Mouse (Mus musculus): ENCODE measurements around the gene Klhl12.
"Not testable (repeated sequence)": the region's sequence is repeated elsewhere in the genome, so short reads cannot be mapped to it uniquely, and the experiment has no call there.

Gene Klhl12

DNA sequence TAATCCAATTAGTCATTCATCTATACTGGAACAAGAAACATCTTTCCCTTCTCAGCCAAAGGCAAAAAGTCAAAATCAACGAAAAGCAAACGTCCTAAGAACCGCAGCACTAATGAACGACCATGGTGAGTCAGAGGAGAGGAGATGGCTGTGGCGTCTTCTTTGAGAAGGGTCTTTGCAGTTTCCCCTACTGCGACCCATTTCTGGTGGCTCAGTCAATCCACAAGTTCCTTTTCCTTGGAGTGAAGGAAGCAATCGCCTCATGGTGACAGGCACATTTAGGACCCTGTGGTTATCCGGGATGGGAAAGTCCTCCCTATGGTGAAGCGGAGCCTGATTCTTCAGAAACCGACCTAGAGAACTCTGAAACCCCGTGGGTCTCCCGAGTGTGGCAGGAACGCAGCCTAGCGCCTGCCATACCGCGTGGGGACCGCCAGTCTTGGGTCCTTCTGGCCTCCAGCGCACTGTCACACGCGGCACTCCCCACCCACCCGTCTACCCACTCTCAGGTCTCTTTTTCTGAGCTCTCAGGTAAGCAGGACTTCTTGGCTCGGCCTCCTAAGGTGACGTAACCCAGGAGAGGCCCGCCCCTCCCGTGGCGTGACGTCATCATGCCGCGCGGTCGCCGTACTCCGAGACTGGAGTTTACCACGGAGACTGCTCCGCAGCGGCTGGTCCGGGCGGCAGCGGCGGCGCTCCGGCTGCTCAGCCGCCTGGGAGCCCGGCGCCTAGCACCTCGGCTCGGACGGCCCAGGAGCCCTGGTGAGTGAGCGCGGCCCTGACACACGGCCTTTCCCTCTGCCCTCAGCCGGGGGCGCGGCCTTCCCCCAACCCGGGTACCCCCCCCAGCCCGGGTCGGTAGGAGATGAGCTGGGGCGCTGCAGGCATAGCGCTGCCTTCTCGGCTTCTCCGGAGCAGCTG lies at the start of gene Klhl12:
Gene Klhl12, plus strand, starts transcription at position 628 of the 921 bp plus-strand sequence.
- peak; percentile 97 for DNase-seq (ENCODE audit: low read depth)

DNA sequence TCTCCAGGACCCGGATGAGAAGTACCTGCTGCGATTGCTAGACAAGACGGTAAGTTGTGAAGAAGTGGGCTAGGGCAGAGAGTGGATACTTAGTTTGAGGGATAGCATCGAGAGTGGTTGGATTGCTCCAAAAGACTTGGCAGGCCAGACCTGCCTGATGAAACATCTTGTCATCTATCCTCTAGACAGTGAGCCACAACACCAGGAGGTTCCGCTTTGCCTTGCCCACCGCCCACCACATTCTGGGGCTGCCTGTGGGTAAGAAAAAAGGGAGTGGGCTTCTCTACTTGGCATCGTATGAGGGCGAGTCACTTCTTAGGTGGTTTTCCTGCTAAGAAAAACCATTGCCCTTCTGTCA lies 48.9 kb upstream of the Klhl12 start:
- no peak for DNase-seq (ENCODE audit: low read depth)

DNA sequence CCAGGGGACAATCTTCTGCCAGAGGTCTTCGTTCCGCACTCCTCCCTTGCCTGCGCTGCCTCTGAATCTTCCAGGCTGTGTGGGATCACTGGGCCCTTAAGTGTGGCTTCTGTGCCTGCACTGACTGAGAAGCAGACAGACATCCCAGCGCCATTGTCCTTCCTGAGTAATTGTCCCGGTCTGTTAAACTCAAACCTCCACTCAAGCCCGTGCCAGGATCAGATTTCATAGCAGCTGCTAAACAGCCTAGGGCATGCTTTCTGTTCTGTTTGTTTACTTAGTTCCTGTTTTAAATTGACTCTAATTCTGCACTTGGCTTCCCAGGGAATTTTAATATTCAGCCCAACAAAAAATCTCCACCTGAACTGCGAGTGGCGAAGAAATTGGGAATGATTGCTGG lies 47.3 kb upstream of the Klhl12 start:
- no peak for DNase-seq (ENCODE audit: low read depth)

DNA sequence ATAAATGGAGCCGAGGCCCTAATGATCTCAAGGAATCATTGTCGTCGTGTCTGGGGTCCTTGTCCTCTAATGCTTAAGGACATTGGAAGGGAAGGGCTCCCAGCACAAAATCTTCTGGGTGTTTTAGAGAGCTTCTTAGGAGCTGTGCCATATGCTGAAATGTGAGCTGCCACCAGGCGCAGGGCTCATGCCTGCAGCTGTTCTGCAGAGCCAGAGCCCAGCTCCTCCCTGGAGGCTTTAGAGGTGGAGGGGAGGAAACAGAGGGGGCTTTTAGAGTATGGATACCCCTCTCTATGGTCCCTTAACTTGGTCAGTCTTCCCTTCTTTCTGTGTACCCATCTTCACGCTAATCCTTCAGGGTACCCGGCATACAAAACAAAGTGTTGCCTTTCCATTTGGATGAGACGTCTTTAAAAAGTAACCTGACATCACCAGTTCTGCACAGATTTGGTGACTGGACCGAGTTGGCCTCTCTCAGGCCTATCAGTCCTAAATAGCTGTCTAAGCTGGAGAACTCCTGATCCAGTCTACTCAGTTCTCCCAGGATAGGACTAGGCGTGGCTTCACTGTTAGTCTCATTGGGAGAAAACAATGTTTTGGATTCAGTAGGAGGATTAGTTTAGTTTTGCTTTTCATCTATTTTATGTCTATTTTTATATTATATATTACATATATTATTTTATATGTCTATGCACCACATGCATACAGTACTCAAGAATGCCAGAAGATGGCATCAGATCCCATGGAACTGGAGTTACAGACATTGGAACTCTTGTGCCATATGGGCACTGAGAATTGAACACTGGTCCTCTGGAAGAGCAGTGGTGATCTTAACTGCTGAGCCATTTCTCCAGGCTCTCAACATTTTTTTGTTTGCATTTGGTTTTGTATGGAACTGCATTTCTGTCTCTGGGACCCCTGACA lies 43.4 kb upstream of the Klhl12 start:
- no peak for DNase-seq (ENCODE audit: low read depth)

DNA sequence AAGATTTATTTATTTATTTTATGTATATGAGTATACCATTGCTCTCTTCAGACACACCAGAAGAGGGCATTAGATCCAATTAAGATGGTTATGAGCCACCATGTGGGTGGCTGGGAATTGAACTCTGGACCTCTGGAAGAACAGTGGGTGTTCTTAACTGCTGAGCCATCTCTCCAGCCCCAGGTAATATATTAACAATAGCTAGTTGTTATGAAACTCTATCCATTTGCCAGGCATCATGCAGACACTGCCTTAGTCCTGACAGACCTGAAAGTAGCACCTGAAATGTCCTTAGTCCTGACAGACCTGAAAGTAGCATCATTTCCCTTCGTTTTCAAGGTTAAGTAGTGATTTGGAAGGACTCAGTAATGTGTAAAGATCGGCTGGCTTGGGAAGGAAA lies 41.3 kb upstream of the Klhl12 start:
- DNase-seq (ENCODE audit: low read depth) = no peak

DNA sequence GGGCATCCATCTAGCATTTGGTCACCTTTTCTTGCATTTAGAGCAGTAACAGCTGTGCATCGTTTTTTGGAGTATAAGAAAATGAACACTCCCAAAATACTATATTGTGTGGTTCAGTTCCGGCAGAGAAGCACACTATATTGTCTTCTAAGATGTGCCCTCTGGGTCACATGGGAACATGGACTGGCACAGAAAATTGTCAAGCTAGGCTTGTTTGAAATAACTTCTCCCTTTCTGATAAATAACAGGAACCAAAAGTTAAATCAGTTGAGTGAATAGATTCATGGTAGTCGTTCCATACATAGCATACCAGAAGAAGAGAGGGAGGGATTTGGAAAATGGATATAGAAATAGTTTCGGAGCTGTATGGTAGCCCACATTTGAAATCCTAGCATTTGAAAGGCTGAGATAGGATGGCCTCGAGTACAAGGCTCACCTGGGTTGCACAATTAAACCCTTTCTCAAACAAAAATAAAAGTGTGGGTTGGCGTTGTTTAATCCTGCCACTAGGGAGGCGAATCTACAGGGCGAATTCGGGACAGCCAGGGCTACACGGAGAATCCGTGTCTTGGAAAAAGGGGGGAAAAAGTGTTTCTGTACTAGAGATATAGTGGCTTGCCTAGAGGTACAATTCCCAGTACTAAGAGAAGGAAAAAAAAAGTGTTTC lies 40.7 kb upstream of the Klhl12 start:
- DNase-seq (ENCODE audit: low read depth) = no peak

DNA sequence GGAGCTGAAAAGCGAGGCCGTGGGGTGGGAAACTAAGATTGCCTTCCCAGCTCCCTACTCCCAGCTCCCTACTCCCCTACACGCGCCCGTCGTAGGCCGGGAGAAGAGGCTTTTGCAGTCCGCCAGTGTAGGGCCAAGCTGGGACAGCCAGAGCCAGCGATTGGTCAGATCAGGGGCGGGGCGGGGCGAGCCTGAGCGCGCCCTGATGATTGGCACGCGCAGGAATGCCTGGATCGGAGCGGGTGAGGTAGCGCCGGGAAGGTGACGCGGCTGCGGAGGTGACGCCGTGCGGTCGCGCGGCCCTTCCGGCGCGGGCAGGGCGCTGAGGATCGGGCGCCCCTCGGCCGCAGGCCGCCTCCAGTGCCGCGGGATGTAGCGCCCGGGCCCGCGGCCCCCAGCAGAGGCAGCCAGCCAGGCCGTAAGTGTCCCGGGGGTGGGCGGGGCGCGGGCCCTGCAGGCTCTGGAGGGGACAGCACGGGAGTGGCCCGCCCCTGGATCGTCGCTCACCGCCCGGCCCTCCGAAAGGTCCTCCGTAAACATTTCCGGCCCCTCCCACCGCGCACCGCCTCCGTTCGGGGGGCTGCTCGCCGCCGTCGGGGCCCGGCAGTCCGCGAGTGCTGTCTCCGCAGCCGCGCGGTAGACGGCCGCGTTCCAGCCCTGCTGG lies 40.0 kb upstream of the Klhl12 start, which contains the start of gene Adipor1:
Gene Adipor1, plus strand, starts transcription at position 211 of the 664 bp plus-strand sequence.
- DNase-seq (ENCODE audit: low read depth) = peak; percentile 93

DNA sequence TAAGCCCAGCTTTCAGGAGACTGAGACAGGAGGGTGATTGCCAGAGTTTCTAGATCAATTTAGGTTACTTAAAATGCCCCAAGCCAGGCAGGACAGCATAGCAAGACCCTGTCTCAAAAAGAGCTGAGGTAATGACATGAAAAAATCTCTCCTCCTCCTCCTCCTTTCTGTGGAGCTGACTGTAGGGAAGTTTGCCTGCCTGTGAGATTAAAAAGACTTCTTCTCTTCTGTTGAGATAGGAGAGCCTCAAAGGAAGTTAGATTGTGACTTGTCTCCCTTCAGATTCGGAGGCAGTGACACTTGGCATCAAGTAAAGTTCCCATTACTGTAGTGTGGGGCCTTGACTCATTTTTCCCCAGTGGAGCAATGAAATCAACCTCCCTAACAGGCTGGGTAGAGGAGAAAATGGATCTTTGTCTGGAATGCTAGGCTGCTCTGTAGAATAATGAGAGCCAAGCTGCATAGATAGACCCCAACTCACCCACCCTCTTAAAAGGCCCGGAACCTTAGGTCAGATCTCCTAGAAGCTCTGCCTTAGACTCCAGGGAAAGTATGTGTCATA lies 36.8 kb upstream of the Klhl12 start:
- no peak for DNase-seq (ENCODE audit: low read depth)

DNA sequence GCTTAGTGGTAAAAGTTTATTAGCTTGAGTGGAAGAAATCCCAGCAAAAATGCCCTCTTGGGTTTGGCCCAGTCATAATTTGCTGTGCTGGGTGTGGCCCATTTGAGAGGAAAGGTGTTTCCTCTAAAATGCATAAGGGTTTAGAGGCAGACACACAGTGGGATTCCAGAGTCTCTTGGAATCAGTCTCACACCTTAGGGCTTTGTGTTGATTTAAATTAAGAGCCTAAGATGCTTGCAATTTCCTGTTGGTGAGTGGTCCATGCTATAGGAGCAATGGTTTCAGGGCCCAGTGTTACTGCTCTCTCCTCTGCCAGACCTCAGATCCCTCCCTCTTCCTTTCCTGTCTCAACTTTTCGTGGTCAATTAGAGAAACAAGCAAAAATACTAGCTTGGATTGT lies 36.2 kb upstream of the Klhl12 start:
- DNase-seq (ENCODE audit: low read depth) = no peak

DNA sequence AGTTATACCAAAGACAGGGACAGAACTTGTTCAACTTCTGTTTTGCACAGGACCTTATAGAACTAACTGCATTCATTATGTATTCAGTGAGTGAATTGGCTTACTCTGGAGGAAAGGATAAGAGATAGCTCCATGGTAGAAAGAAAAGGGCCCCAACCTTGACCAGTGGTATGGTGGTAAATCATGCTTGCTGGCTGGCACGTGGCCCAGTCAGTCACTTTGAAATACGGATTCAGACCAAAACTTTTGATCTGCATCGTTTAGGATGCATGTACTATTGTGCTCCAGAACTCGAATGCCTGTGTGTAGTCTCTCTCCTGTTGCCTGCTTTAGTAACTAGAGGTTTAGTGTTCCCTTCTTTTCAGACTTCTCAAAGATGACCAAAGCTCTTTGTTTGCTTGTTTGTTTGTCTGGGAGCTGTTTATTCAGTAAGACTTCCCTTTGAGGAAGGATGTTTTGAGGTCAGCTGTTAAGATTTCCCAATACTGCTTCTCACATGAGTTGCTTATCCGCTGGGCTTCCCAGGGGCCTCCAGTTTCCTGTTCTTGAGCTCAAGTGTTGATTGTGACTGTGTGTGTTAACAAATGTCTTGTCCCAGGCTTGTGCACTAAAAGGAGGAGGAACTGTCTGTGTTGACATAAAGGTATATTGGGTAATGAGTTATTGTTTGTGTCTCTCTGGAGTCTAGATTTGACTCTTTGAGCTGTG lies 35.4 kb upstream of the Klhl12 start:
- no peak for DNase-seq (ENCODE audit: low read depth)

DNA sequence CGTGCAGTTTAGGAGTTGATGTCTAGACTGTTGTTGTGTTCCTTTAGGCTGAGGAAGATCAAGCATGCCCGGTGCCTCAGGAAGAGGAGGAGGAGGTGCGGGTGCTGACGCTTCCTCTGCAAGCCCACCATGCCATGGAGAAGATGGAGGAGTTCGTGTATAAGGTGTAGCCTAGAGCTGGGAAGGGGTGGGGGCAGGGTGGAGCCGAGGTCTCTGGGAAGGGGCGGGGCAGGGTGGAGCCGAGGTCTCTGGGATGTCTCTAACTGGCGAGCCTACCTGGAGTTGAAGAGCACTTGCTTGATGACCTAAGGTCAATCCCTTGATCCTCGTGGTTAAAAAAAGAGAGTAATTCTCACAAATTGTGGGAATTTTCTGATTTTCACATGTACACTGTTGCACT lies 31.4 kb upstream of the Klhl12 start:
- DNase-seq (ENCODE audit: low read depth) = no peak

DNA sequence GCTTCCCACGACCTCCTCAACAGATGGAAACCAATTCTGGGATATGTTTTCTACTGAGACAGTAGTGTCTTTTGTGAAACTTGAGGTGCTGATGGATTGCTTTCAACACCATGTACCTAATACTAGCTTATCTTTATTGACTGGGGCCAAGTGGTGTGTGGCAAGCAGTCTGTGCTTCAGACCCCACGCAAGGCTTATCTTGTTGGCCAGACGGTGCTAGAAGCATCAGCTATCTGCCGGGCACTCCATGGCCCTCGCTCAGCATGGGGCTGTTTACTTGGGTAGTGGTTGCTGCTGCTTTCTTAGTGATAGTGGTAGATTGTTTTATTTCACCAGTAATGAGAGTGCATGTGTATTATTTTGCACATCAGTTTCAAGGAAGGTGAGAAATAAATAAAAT lies 29.0 kb upstream of the Klhl12 start:
- DNase-seq (ENCODE audit: low read depth) = no peak

DNA sequence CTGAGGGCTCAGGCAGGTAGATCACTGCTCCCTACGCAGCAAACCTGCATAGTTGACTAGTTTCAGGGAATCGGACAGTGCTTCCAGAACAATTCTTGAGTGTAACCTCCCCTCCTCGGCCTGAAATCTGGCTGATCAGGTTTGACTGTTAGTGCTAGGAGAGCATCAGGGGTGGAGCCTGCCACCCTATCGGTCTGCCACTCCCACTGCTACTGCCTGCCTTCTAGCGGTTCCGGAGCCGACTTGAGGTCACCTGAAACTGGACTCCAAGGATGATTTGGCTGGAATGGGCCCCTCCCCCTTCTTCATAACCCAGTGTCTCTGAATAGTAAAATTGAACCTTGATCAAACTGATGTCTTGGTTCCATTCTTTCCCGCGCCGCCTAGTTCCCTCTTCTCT lies 22.3 kb upstream of the Klhl12 start:
- no peak for DNase-seq (ENCODE audit: low read depth)

DNA sequence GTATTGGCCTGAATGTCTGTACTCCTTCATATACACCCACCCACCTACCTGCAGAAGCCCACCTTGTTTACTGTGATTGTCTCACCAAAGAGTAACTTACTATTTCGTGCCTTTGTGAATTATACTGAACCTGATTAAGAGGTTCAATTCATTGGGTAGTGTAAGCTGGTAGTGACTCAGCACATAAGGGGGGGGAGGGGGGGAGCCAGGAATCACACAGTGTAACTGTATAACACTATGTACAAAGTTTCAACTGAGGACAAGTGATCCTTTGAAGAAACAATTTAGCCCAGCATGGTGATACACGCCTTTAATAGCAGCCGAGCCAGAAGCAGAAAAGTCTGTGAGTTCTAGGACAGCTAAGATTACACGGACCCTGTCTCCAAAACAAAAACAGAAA lies 21.9 kb upstream of the Klhl12 start:
- no peak for DNase-seq (ENCODE audit: low read depth)

DNA sequence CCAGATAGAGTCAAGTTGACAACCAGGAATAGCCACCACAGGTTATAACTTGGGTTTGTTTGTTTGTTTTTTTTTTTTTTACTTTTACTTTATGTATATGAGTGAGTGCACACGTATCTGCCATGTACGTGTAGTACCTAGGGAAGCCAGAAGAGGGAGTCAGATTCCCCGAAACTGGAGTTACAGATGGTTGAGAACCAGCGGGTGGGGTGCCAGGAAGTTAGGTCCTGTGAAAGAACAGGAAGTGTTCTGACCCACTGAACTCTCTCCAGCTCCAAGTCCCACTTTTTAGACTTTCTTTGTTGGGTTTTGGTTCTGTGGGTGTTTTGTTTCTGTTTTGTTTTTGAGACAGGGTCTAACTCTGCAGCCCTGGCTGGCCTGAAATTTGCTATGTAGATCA lies 19.9 kb upstream of the Klhl12 start:
- DNase-seq (ENCODE audit: low read depth) = peak; percentile 58

DNA sequence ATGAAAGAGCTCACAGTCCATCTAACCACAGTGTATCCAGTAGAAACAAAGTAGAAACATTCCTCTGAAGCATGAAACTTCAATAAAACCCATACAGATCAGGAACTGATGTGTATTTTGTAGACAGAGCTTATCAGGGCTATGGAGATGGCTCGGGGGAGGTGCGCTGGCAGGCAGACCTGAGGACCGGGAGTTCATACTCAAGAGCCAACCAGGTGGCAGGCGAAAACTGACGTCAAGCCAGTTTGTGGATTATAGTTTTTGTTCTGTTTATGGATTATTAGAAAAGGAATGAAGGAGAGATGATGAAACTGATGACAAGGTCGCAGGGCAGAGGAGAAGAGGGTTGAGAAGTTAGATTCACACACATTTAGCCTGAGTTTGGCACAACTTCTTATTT lies 14.9 kb upstream of the Klhl12 start:
- no peak for DNase-seq (ENCODE audit: low read depth)

DNA sequence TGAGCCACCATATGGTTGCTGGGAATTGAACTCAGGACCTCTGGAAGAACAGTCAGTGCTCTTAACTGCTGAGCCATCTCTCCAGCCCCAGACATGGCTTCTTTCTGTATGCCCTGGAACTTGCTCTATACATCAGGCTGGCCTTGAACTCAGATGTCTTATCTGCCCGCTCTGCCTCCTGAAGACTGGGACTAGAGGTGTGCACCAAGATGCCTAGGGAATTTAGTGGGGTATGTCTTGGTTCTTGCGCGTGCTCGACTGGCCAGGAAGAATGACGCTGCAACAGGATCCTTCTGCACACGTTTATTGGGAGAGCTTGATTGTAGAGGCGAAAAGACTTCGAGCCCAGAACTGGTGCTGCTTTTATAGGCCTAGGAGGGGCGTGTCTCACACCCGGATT lies 13.6 kb upstream of the Klhl12 start:
- DNase-seq (ENCODE audit: low read depth) = not testable (repeated sequence)

DNA sequence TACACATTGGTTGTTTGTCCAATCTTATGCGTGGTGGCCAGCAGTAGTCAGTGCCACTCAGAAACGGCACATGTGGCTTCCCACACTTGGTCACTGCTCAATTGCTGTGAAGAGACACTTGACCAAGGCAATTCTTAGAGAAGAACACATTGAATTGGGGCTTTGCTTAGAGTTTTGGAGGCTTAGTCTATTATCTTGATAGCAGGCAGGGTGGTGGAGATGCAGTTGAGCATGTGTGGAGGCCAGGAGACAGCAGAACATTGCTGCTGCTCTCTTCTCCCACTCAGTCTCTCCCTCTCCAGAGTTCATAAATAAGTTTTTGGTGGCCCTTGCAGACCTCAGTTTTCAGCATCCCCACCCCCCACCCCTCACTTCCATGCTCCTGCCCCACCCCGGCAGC lies 12.9 kb upstream of the Klhl12 start:
- DNase-seq (ENCODE audit: low read depth) = no peak

DNA sequence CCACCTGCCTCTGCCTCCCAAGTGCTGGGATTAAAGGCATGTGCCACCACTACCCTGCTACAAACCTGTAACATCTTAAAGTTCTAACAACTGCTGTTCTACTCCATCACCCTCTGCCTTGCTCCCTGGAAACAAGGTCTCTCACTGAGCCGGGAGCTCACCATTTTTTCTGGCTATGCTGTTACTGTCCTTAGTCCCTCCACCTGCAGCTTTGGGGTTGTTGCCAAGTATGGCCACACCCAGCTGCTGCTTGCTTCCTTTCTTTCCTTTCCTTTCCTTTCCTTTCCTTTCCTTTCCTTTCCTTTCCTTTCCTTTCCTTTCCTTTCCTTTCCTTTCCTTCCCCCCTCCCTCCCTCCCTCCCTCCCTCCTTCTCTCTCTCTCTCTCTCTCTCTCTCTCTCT lies 12.0 kb upstream of the Klhl12 start:
- not testable (repeated sequence) for DNase-seq (ENCODE audit: low read depth)

DNA sequence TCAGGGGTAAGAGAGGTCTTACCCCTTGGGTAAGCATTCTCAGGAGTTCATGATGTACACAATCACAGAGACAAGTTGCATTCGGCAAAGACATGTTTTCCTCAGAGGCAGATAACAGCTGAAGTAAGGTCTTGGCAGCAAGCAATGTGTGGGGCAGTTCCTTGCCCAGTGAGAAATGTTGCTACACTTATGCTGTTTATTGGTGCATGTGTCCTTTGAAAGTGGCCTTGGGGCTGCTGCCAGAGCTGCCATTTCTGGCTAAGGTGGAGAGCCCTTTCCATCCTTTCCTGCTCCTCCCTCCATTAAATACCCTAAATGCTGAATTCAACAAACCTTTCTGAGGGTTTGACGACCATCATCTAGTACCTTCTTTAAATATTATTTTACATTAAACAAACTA lies 9.9 kb upstream of the Klhl12 start:
- no peak for DNase-seq (ENCODE audit: low read depth)

DNA sequence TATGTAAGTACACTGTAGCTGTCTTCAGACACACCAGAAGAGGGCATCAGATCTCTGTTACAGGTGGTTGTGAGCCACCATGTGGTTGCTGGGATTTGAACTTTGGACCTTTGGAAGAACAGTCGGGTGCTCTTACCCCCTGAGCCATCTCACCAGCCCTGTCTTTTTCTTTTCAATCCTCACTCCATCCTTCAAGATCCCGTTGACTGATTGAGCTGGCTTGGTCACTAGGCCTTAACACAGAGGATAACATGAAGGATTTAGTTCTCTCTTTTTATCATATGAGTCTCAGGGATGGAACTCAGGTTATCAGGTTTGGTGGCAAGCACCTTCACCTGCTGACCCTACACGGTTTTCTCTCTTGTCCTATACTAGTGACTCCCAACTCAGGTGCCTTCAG lies 6.8 kb upstream of the Klhl12 start:
- DNase-seq (ENCODE audit: low read depth) = not testable (repeated sequence)
